Mouse (Mus musculus): ENCODE measurements at regions not wholly inside any gene's neighbourhood (a gene's known extent, or its start where the extent isn't known, plus 50 kb on each side); places are given as distances from the start of the nearest gene placed in this dataset.

DNA sequence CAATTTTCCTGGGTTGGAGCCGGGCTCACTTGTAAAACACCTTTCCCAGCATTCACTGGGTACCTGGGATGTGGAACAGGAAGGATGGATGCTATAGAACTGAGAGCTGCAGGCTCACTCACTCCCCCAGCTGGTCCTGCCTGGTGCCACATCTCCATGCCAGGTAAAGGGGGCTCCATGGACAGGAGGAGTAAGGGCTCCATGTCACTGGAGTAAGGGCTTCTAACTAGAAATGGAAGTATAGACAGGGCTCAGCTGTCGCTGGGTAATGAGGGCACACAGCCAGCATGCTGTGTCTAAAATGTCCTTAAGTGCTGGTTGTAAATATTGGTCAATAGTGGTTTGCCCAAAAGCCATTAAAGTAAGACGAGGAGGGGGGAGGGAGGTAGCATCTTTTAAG is 99.4 kb upstream of the Gpr12 start:
- DNase-seq: no peak

DNA sequence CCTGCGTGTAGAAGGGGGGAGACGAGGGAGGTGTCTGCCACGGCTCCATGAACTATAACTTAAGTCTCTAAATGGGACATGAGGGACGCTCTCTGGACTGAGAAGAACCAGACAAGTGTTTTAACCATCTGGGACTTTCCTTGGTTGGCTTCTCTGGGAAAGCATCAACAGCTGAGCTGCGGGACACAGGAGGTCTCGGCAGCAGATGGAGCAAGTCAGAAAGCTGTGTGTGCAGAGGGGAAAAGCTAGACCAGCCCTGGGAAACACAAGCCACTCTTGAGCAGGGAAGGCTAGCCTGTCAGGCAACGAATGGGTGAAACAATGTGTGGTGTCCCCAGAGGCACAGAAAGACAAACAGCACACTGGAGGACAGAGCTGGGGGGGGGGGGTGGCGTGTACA is 98.5 kb upstream of the Gpr12 start:
- DNase-seq: no peak

DNA sequence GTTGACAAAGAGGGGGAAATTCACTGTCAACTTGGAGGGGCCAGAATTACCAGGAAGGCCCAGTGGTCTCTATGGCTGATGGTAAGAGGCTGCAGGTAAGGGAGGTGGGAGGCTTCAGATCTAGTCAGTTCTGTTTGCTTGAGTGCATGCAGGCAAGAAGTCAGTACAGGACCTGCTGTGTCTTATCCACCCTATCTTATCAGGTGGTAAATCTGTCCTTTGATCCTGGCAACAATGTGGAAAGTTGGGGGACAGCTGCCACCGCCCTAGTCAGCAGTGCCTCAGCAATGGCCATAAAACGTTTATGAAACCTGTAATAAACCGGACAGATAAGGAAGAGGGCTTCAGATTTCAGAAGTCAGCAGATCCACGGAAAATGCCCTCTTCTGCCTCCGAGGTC is 97.9 kb upstream of the Gpr12 start:
- no peak for DNase-seq

DNA sequence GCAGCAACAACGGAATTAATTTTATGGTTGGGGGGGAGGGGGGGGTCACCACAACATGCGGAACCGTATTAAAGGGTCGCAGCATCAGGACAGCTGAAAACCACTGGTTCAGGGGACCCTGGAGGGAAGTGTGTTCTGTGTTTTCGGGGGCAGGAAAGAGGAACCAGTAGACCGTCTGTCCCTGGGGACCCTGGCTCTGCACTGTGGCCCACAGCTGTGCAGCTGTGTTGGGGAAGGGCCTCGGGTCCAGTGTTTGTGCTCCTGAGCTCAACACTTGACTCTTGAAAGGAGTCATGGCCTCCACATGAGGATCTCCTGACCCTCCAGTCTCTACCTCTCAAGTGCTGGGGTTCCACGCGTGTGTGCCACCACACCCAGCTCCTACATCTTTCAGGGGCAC is 96.5 kb upstream of the Gpr12 start:
- no peak for DNase-seq

DNA sequence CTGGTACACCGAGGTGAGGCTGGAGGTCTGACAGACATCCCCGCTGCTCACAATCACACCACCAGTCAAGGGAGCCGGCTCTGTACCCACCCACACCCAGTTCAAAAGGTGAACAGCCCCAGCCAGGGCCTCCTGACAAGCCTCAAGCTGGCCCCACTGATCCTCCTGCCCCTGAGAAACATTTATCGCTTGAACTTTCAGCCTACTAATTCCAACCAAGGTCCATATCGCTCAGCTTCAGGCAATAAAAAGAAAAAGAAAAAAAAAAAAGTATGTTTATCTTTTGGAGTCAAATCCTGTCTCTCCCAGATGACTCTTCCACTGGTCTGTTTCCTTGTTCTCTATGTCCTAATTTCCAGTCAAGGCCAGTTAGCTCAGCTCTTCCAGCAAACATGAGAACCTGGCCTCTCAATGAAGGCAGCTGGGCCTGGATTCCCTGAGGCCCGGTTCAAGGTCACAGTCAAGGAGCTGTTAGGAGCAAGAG is 94.2 kb upstream of the Gpr12 start:
- no peak for DNase-seq

DNA sequence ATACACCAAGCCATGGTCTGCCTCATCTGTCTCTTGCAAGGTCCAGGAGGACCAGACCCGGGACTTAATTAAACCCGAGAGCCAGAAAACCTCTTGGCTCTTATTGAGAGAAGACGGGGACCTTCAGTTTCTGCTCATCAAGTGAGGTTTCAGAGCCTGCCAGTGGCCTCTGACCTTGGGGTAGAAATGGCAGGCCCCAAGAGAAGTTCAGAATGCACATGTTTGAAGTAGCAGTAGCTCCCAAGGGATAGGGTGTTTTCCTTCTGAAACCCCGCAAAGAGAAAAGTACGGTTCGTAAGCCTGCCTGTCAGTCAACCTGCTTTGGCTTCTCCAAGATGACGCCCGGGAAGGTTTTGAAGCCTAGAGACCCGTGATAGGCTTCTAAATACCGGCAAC is 93.7 kb upstream of the Gpr12 start:
- no peak for DNase-seq

DNA sequence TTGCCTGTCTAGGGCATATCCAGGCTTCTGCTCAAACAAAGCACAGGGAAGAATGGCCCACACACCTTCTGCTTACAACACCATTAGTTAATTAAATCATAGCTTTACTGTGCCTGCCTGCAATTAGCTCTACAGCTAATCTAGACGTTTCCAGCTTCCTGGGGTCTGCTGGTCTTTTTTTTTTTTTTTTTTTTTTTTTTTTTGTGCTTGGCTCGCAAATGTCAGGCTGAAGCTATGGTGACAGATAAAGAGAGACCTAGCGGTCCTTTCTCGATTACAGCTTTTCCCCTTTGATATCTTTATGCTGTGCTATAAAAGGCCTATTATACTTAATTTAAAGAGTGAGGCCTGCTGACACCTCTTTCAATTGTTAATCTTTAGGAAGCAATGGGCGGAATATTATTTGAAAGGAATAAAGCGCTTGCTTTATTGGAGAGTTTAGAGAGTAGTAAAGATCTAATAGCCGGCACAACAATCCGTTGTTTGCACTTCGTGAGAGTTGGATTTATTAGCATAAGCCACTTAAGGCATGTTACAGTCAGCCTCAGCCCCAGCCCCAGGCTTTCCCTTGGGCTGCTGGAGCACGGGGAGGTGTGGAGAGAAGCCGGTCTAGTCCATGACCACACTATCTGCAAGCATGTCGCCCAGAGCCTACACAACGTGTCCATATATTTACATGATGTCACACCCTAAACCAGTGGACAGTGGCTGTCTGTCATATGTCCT is 93.2 kb upstream of the Gpr12 start:
- no peak for DNase-seq

DNA sequence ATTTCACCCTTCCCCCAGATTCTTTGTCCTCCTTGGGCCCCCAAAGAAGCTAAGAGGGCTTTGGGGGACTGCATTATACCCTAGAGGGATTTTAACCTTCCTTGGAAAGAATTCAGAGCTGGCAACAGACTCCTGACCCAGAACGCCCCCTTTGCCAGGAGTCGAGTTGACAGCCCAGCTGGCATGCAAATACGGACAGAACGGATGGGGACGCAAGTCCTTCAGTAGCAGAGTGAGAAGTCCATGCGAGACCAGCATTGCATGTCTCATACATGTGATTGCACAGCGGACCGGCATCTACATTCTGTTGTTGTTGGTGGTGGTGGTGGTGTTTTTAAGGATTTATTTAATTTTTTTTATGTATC is 92.1 kb upstream of the Gpr12 start:
- DNase-seq: no peak

DNA sequence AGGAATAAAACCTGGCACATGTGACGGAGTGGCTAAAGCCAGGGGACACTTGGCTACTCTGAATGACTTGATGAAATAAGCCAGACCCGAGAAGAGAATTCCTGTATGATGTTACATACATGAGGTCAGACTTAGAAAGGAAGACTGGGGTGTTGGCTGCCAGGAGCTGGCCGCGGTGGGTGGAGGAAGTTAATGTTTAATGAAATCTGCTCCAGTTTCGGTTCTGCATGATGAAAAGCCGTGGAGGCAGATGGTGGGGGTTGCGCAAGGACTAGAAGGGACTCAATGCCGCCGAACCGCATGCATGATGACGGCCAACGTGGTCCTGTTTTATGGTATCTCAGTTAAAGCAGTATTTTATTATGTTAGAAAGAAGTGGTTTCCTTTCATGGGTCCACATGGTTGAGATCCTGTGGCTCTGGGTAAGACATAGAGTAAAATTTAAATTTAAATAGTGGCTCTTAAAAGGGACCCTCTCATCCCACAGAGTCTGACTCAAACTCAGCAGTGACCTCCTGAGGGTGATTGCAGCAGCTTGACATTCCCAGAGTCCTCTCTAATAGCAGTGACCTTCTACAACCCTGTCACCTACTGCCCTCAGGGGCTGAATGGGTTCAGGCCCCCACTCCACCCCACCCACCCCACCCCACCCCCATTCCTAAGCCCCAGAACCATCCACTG is 91.6 kb upstream of the Gpr12 start:
- DNase-seq: no peak

DNA sequence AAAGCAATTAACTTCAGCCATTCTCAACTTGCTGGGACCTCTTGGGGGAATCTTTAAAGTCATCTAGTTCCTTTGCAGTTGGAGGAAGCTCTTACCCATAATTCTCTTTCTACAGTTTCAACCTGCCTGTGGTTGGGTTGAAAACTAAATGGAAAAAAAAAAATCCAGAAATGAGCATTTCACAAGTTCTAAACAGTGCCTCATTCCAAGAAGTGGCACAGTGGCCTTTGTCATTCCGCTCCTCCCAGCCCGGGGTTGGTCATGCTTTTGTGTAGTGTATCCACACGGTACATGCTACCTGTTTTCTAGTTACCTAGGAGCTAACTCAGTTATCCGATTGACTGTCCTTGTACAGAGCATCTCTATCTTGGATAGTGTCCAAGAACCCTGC is 90.8 kb upstream of the Gpr12 start:
- DNase-seq: no peak

DNA sequence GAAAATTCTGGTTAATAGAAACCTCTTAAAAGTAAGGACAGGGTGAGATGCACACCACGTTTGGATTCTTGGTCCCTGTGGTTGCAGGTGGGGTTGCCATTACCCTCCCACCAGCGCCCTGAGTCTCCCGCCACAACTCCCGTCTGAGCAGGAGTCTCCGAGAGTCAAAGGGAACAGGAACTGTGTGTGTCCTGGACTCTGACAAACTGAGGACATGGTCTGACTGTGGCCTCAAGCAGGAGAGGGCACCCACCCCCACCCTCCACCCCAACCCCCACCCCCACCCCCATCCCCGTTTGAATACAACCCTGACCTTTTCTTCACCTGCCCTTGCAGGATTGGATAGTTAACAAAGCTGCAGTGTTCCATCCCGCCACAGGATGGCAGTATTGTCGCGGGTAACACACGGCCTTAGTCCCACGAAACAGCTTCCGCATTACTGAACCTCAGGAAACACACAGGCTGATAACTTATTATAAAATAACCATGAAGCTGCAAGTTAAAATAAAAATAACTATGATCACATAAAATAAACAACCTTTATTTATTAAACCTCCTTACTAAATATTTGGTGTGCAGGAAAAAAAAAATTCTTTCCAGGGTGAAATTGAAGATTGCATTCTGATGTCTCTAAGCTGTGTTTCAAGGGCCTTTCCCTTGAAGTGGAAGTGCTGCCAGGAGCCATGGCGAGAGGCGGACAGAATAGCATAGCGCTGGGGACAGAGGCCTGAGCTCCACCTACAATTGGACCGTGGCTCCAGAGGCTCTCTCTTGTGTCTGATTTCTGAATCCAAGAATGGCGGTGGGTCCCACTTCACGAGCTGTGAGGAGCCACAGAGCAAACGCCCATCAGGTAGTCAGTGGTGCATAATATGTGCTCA is 90.2 kb upstream of the Gpr12 start:
- peak; percentile 70 to 82 for DNase-seq

DNA sequence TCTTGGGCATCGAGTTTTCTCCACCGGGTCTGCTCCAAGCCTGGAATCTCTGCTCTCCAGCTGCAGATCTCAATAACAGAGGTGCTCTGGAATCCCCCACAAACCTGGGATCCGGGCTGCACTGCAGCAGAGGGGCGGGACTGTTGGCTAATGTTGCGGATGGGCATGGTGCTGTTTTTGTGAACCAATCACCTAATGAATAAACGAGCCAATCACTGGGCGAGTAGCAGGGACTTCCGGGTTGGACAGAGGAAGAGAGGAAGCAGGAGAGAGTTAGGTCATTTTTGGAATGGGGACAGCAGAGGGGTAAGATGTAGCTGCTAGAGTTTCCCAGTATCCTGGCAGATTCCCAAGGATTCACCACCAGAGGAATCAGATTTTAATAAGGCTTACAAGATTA is 76.7 kb upstream of the Gpr12 start:
- no peak for DNase-seq

DNA sequence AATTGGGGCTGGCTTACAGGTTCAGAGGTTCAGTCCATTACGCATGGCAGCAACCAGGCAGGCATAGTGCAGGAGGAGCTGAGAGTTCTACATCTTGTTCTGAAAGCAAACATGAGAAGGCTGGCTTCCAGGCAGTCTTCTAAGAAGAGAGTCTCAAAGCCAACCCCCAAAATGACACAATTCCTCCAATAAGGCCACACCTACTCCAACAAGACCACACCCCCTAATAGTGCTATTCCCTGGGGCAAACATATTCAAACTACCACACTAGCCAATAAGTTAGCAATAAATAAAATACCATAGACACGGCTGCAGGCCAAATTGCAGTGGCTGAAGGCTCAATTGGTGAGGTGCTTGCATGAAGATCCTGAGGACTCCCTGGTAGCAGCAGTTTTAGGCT is 72.2 kb upstream of the Gpr12 start:
- no peak for DNase-seq

DNA sequence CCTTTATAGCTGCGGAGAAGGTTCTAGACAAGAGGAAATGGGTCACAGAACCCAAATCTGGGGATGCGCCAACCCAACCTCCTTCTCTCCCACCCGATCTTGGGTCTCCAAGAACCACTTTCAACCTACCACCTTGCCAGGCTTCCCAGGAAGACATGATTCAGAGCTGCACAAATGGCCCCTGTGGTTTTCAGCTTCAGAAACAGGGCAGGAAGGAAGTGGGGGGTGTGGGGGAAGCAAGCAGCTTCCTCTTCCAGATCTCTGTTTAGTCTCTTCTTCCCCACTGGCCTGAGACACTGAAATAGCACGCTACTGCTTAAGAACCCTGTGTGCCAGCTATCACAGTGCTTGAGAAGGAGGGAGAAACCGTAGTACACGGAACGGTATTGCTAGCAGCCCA is 70.4 kb upstream of the Gpr12 start:
- DNase-seq: no peak

DNA sequence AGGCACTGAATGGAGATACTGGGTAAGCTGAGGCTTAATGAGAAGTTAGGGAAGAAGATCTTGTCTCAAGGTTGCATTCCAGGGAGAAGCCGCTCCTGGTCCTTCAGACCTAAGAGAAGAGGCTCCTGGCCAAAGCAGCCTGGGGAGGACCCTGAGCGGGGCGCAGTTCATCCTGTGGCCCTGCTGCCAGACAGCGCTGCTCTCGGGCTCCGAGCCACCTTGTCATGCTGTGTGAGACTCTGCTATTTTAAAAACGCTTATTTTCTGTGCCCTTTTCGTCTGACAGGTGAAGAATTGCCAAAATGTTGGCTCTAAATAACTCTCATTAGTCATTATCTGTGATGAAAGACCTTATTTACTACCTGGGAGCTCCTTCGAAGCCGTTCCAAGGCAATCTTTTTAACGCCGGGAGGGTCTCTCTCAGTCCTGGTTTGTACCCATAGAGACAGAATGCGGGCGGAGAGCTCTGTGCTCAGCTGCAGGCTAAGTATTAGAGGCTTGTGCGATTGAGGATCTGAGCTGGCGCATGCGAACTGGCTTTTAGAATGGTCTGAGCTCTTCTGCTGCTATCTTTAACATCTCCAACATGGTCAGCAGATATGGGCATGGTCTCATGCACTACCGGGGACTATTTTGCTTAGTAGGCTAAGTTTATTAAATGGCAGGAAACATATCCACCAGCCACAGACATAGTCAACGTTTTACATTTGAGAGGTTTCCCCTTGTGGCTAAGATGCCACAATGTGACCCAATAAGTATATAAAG is 68.8 kb upstream of the Gpr12 start:
- DNase-seq: peak; percentile 28 to 58

DNA sequence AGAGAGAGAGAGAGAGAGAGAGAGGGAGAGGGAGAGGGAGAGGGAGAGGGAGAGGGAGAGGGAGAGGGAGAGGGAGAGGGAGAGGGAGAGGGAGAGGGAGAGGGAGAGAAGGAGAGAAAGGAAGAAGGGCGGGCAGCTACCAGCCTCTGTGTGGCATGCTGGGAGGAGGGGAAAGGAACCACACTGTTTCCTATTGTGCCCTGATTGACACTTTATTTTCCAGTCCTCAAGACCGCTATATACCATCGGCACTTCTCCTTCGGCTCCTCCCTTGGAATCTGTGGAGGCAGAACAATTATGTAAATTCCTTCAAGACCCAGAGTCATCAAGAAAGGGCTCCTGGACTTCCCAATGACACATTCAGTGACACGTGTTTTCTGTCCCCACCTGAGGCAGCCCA is 67.8 kb upstream of the Gpr12 start:
- DNase-seq: no peak

DNA sequence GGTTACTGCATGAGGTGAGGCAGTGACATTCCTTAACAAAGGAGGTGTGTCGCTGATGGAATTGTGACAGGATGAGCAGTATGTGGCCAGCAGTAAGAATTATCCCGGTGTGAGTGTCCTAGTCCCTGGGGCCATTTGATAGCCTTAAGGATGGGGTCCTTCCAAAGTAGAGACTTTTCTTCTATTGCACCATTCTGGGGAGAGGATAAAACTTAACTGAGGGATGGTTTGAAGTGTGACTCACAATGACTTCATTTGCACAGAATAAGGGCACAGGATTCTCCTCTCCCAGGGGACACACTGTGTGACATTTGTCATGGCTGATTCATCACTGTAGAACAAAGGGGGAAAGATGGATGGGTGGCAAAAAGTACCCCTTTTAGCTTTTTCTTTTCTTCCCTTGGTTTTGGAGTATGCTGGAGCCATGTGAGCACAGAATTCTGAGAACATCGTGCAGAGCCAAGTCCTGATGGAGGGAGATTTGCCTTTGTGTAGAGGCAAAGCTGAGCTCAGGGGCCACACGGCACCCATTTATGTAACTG is 63.6 kb upstream of the Gpr12 start:
- no peak for DNase-seq

DNA sequence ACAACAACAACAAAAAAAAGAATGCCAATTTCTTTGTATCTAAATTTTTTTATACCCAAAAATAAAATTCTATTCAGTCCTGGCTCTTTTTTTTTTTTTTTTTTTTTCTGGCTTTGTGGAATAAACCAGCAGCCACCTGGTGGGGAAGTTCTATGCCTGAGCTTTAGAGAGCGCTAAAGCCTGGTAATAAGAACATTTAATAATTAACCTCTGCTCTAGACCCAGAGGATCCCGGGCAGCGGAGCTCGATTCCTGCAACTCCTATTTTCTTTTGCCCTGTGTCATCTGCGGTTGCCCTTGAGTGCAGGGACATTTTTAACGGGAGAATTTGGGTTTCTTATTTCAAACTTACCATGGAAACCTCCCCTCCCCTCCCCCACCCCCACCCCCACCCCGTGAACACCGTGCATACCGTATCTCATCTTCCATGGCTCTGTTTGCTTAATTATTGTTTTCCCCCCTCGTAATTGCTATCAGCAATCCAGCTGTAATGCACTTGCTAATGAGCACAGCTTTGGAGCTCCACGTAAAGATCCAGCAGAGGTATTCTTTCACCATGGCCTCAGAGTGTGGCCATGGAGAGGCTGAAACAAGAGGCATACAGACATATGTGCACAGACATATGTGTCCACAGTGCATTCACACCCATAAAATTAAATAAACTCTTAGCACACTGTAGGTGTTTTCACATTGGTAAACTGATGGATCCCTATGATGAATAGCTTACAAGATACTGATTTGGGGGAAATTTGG is 62.8 kb upstream of the Gpr12 start:
- no peak for DNase-seq

DNA sequence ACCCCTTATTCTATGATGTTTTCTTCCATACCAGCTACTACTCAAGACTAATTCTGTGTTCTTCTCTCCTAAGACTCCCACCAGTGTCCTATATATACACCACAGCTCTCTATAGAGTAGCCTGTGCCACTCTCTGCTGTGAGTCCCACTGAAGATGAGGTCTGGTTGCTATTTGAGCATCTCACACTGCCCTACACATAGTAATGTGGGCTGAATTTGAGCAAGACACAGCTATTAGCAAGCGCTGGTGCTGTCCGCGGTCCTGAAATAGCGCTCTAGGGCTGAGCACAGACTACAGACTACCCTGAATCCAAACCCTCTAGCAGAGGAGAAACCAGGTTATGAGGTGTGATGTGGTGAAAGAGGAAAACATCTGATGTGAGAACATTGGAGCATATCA is 59.5 kb upstream of the Gpr12 start:
- no peak for DNase-seq

DNA sequence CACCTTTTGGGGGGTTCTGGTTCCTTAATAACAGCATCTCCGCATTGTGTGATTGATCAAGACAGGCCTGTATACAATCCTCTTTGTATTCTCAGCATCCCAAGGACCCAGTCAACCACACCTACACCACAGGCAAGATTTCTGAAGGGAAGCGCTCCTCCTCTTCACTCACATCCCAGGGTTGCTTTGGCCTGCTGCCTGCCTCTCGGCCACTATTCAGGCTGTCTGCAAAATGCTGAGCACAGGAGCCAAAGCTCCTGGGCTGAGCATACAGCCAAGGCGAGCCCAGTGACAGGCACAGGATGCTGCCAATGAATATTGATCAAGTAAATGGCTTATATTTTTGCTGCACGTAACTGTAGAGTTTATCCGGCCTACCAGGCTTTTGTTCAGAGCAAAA is 56.9 kb upstream of the Gpr12 start:
- DNase-seq: peak in 1 of 2 experiments; percentile 14

DNA sequence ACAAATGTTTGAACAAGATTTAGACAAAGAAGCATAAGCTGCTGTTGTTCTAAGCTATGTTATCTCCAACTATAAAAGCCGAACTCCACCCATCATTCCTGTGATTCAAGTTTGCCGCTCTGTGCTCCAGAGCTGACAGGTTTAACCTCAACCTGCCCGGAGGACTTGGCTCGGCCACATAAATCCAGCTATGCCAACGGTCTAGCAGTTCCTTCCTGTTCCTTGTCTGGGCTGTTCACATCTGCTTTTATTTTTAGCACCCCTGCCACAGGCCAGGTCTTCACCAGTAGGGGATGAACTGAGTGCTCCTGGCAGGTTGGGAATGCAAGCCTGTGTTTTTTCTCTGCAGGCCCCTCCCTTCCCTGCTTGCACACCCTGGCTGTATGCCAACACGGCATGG is 51.8 kb upstream of the Gpr12 start:
- no peak for DNase-seq
